Mouse (Mus musculus) small intestine, adult 2 months (tissue): ENCODE results near the gene Tmem143.

Experiments used
- CTCF ChIP-seq: fragments of 200-500 bp; IDR thresholded peaks from 2 replicates; pipeline ENCODE4 v1.5.1; 2012; ENCODE audit warnings: low read depth, mild to moderate bottlenecking, control low read depth, inconsistent platforms, low read length, moderate library complexity, mixed read lengths; ENCODE audit not compliant: insufficient replicate concordance, insufficient read length; ENCODE audit errors: extremely low read depth
- POLR2A ChIP-seq: fragments of 200-500 bp; IDR thresholded peaks from 2 replicates; pipeline ENCODE4 v1.6.1; 2012; ENCODE audit warnings: low read depth, mild to moderate bottlenecking, control low read depth, inconsistent platforms, low read length, moderate library complexity

GRCm38 (mm10) chr7:45856950-45857901 lies 39.5 kb upstream of the Tmem143 start:
- TF ChIP-seq POLR2A (no peak), CTCF (no peak)
